Mouse (Mus musculus): ENCODE measurements around the gene Foxf2.

Foxf2 gene

DNA sequence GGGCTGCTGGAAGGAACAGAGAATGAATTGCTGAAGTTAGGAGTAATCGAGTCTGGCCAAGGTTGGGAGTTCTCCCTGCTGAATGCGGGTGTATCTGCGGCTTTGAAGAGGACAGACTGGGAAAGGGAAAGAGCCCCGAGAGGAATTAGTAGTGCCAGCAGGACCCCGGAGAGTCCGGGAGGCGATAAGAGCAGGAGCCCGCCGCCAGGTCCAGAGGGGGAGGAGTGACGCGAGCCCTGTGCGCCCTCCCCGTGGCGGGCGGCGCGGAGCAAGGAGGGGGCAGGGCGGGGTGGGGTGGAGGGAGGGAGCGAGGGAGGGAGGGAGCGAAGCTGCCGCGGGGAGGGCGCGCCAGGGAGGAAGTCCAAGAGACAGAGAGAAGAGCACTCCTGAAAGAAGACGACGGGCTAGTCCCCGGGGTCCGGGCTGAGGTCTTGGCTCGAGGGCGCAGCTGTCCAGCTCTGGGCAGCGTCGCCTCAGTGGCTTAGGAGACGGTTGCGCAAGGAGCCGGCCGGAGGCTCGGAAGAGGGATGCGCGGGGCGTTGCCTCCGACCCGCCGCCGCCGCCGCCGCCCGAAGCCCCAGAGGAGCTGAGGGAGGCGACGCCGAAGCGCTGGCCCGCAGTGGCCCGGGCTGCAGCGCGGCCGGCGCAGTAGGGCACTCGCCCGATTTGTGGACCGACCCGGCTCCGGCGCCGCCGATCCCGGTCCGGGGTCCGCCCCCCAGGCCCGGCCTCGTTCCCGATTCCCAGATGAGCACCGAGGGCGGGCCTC, at the start of gene Foxf2:
Gene Foxf2, plus strand, starts transcription at position 484 of the 769 bp plus-strand sequence.
- no peak for DNase-seq

GRCm38 (mm10) chr13:31576696-31577095, 48.9 kb upstream of the Foxf2 start:
- DNase-seq = no peak

DNA sequence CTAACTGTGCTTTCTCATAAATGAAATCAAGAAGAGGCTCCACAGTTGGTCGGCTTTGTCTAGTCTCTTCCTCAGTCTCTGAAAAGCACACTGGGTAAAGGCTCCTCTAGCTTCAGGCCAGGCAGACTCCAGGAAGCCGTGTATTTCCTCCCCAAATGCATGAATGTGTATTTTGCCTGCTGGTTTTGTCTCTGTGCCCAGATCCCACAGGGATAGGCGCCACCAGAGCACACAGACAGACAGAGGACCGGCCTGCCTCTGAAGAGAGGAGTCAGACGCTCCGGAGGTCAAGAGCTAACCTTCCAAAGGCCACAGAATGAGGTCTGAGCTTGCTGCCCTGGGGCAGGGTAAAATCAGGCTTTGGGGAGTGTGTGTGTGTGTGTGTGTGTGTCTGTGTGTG, 48.0 kb upstream of the Foxf2 start:
- no peak for DNase-seq

GRCm38 (mm10) chr13:31578389-31578788, 47.2 kb upstream of the Foxf2 start:
- DNase-seq = no peak

DNA sequence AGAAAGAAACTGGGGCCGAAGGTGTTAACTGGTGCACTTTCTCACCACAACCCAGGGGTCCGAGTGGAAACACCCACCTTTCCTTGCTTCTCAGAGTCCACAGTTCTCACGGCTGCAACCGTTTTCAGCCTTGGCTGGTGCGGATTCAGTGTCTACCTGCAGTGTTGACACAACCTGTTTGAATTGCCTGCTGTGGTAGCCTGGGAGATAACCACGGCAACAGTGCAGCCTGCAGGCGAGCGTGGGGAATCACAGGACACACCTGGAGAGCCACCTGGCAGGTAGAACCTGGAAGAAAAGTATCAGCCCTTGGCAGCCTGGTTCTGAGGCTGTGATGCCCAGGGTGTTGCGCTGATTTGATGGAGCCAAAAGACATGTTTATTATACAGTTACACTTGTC, 45.8 kb upstream of the Foxf2 start:
- no peak for DNase-seq

GRCm38 (mm10) chr13:31587341-31587740, 38.3 kb upstream of the Foxf2 start:
- no peak for DNase-seq

GRCm38 (mm10) chr13:31599576-31599975, 26.0 kb upstream of the Foxf2 start:
- DNase-seq = no peak

DNA sequence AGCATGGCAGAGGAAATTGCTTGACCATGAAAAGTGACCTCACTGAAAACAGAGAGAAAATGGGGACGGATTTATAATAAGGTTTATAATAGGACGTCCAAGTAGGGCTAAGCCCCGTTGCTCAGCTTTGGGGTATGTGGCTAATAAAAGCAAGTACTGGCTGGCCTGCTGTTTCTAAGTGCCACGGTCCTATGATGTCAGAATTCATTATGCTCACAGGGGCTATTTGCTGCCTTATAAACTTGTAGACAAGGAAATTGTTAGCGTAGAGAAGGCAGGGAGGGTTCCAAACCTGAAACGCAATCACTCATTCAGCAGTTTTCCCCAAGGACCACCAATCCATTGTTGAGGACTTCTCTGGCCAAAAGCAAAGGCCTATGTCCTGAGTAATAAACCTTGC, 21.7 kb upstream of the Foxf2 start:
- DNase-seq = no peak

GRCm38 (mm10) chr13:31614724-31615465, 10.7 kb upstream of the Foxf2 start:
- DNase-seq = no peak

- no peak for DNase-seq
Observed at GRCm38 (mm10) chr13:31615561-31616165, 10.0 kb upstream of the Foxf2 start.

- no peak for DNase-seq
Observed at GRCm38 (mm10) chr13:31618001-31618400, 7.6 kb upstream of the Foxf2 start.

DNA sequence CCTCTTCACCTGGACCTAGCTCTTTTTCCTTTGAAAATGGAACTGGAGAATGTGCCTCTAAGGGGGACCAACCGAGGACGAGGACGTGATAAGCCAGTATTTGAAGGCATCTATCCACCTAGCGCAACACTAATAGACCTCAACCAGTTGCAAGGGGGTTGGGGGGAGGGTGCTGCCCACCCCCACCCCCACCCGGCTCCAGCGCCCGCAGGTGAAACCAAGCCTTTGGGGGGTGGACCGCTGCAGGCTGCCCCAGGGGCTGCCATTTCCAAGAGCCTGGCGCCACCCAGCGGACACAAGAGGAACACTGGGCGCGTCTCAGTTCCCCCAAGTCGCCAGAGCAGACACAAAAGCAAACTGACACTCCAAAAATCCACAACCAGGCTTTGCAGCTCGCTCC, 7.2 kb upstream of the Foxf2 start:
- peak; percentile 35 for DNase-seq

- no peak for DNase-seq
Observed at GRCm38 (mm10) chr13:31618919-31619655, 6.5 kb upstream of the Foxf2 start.

DNA sequence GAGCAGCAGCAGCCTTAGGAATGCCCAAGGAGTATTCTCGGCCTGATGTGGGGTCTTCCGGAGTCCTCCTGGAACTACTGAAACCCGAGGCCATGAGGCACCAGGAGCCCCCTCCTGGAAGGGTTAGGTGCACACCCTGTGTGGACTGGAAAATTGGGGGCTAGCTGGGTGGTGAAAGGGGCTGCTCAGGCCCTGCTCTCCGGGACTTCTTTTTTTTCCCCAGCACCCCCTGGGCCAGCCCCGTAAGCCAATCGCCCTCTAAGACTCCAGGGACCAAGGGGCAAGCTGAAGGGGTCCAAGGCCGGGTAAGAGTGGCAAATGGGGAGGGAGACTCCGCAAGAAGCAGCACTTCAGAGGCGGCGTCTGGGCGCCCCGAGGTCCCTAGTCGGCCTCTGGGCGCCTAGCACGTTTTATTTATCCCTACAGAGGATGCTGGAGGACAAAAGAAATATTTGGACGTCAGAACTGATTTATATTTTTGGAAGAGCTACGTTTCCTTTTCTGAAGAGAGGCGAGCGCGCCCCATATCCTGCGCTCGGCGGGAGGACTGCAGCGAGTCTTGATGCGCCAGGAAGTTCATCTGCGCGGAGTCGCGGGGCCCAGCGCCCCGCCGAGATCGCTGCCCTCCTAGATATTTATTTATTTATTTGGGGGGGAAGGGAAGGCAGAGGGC, 5.7 kb upstream of the Foxf2 start:
- DNase-seq = no peak

DNA sequence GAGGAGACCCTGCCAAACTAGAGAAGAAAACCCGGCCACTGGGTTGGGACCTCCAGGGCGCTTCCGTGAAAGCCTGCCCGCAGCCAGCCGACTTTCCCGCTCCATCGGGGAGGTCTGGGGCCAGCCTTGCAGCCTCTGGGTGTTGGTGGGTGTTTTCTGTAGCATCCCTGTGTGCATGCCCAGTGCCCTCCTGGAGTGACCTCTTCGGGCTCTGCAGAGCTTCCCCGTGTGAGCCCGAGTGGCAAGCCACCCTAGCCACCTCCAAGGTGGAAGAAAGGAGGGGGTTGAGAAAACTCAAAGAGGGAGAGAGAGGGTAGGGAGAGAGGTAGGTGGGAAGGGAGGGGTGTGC, 5.1 kb upstream of the Foxf2 start:
- DNase-seq = no peak

- no peak for DNase-seq
Observed at GRCm38 (mm10) chr13:31620937-31621336, 4.7 kb upstream of the Foxf2 start.

GRCm38 (mm10) chr13:31621741-31622140, 3.9 kb upstream of the Foxf2 start:
- DNase-seq = no peak

GRCm38 (mm10) chr13:31622371-31622770, 3.2 kb upstream of the Foxf2 start:
- DNase-seq = no peak

DNA sequence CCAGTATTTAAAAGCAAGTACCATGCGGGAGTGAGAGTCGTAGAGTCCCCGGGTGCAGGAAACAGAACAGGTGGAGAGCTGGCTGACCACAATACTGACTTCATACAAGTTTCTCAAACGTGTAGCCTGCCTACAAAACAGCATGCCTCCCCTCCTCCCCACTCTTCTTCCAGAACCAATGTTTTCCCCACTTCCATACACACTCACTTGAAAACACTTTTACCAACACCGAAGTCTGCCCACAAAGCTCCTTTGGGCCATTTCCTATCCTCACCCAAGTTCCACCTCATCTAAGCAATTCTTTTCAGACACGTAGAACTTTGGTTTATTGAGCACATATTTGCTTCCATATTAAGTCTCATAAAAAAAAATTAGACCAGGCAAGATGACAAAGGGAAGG, 2.3 kb upstream of the Foxf2 start:
- DNase-seq = no peak

DNA sequence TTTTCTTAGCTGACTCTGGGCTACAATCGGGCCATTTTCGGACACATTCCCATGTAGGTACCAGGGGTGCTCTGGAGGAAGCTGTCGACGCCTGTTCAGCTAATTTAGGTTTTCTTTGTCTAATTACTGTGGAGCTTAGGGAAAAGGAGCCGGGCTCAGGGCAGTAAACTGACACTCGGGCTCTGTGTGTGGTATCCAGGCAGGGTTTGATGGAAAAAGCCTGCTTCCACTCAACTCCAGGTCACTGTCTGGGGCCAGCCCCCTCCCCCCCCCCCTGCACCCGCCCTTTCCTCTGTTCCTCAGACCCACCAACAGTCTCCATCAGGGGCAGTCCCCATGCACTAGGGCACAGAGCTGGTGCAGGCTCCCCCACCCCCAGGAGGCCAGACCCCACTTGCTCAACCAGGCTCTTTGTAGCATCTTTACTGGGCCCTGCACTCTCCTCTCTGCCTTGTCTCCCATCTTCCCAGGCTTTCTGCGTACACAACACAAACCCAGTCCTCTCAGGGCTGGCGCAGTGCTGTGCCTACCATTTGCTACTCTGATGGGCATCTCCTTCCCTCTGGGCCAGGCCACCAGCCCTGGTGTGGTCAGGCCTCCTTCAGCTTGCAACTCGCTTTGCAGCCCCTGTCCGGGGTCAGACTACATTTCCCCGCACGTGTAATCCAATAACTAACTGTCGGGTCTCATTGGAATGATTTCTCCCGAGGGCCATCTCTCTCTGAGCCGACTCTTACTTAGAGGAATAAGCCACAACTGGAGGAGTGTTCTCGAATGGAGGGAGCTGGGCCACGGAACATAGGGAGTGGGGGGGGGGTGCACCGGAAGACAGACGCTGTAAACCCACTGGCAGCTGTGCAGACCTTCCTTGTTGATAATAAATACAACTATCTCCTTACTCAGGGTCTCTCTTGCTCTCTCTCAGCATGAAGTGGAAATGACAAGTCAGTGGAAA, 1.4 kb upstream of the Foxf2 start:
- no peak for DNase-seq

DNA sequence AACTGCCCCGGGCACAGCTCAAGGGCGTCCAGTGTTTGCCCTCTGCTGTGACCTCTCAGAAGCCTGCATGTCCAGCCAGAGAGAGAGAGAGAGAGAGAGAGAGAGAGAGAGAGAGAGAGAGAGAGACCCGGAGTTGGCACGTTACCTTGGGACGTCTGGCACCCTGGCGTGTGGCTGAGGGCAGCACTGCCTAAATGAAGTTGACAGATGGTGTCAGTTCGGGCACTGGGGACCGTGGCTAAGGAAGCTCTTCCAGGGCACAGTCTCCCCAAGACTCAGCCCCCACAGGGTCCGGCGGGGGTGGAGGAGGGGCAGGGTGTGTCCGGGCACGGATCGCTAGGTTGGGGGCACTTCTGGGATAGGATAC, 667 bp upstream of the Foxf2 start:
- no peak for DNase-seq
